Mouse (Mus musculus) liver, adult (tissue): ENCODE measurements around the gene Mgl2.

Experiments
- GATA4 ChIP-seq: IDR thresholded peaks from 2 replicates; pipeline ENCODE4 v1.6.1; 2014; ENCODE audit warnings: mild to moderate bottlenecking, low read length; ENCODE audit not compliant: insufficient replicate concordance

The Mgl2 gene

GRCm38 (mm10) chr11:70165972-70166921 is 36.1 kb downstream of the Mgl2 start:
- TF ChIP-seq GATA4 = no peak

GRCm38 (mm10) chr11:70168136-70168535 is 38.0 kb downstream of the Mgl2 start:
- TF ChIP-seq GATA4 = no peak

- TF ChIP-seq GATA4 = no peak
Measured at GRCm38 (mm10) chr11:70170291-70170690, 40.2 kb downstream of the Mgl2 start.

GRCm38 (mm10) chr11:70171181-70171580 is 41.1 kb downstream of the Mgl2 start:
- no peak for TF ChIP-seq GATA4

GRCm38 (mm10) chr11:70171847-70172246 is 41.7 kb downstream of the Mgl2 start:
- TF ChIP-seq GATA4 = no peak

- no peak for TF ChIP-seq GATA4
Measured at GRCm38 (mm10) chr11:70172298-70172697, 42.2 kb downstream of the Mgl2 start.

- no peak for TF ChIP-seq GATA4
Measured at GRCm38 (mm10) chr11:70174491-70174890, 44.4 kb downstream of the Mgl2 start.

GRCm38 (mm10) chr11:70177647-70178046 is 47.5 kb downstream of the Mgl2 start:
- no peak for TF ChIP-seq GATA4

GRCm38 (mm10) chr11:70178311-70178710 is 48.2 kb downstream of the Mgl2 start:
- TF ChIP-seq GATA4 = no peak

GRCm38 (mm10) chr11:70178756-70179155 is 48.6 kb downstream of the Mgl2 start:
- TF ChIP-seq GATA4 = no peak

GRCm38 (mm10) chr11:70179401-70179800 is 49.3 kb downstream of the Mgl2 start:
- TF ChIP-seq GATA4 = no peak

GRCm38 (mm10) chr11:70180496-70180895 is 50.4 kb downstream of the Mgl2 start:
- TF ChIP-seq GATA4 = no peak

- TF ChIP-seq GATA4 = no peak
Measured at GRCm38 (mm10) chr11:70185120-70185519, 55.0 kb downstream of the Mgl2 start.
